Mouse (Mus musculus) heart, embryonic 15.5 days (tissue): Measurements from ENCODE around the gene Fyn. TPM values are rescaled to one million over a fixed set of nuclear protein-coding genes. Genes with fewer than 3 reads are reported as not detected.

Experiments used
- ATAC-seq: fragments of 200-750 bp; cut with Nextera tagmentation; replicated peaks from 2 replicates; pipeline ENCODE4 v1.8.0; 2017; ENCODE audit warnings: low read depth, moderate TSS enrichment; ENCODE audit not compliant: insufficient number of reproducible peaks, insufficient read depth, low FRiP score
- H3K27ac ChIP-seq: fragments of 300-500 bp; sonication (generic); 2 replicates; pipeline ENCODE4 v1.5.1; 2015; ENCODE audit warnings: mild to moderate bottlenecking, inconsistent platforms
- H3K27me3 ChIP-seq: fragments of 300-500 bp; sonication (generic); 2 replicates; pipeline ENCODE4 v1.6.1; 2015; ENCODE audit warnings: inconsistent platforms
- H3K36me3 ChIP-seq: fragments of 300-500 bp; sonication (generic); 2 replicates; pipeline ENCODE4 v1.6.1; 2015; ENCODE audit warnings: mild to moderate bottlenecking, inconsistent platforms
- H3K4me1 ChIP-seq: fragments of 300-500 bp; sonication (generic); replicated peaks from 2 replicates; pipeline ENCODE4 v1.6.1; 2015; ENCODE audit warnings: inconsistent platforms
- H3K4me2 ChIP-seq: fragments of 300-500 bp; sonication (generic); 2 replicates; pipeline ENCODE4 v1.6.1; 2015; ENCODE audit warnings: inconsistent platforms, mild to moderate bottlenecking, moderate library complexity
- H3K4me3 ChIP-seq: fragments of 300-500 bp; sonication (generic); 2 replicates; pipeline ENCODE4 v1.5.1; 2015; ENCODE audit warnings: mild to moderate bottlenecking, inconsistent platforms
- H3K9ac ChIP-seq: fragments of 300-500 bp; sonication (generic); 2 replicates; pipeline ENCODE4 v1.6.1; 2015; ENCODE audit warnings: mild to moderate bottlenecking, inconsistent platforms
- H3K9me3 ChIP-seq: fragments of 300-500 bp; sonication (generic); replicated peaks from 2 replicates; pipeline ENCODE4 v1.6.1; 2016; ENCODE audit warnings: inconsistent platforms
- WGBS: fragments of 180-500 bp; shearing (Covaris S2); methylation state at CpG from one replicate; pipeline ENCODE4 v1.1.7; 2015; ENCODE audit warnings: mixed read lengths; 5-methylcytosine and 5-hydroxymethylcytosine counted together
- polyA plus RNA-seq: library from polyadenylated mRNA; unstranded; fragments of >200 nt; fragmentation: Nextera tagmentation; extraction: Ambion mirVana; gene quantifications from 2 replicates; pipeline ENCODE4 v1.2.1, GENCODE M21; 2015

Gene Fyn
- polyA plus RNA-seq, 1 experiment from 2014 or later: 12.7 TPM

- Histone ChIP-seq H3K27me3 (no peaks in the 10 kb centered on the region), H3K36me3 (no peaks in the 10 kb centered on the region), H3K4me2 (no peak overlapping the region), H3K4me1 (0 out of 2 replicates have a peak, but pooled peaks cover 4% of the 10 kb centered on the region), H3K27ac (no peak overlapping the region), H3K4me3 (no peak overlapping the region), H3K9ac (no peak overlapping the region), H3K9me3 (no peaks in the 10 kb centered on the region)
- WGBS: 75% methylated on average over 14 of the region's 14 CpGs
- no peak for ATAC-seq
Measured at GRCm38 (mm10) chr10:39430074-39430764, 61.6 kb downstream of the Fyn start.

- H3K4me2 ChIP-seq: no peak overlapping the region
- H3K27ac ChIP-seq: no peak overlapping the region
- no peak overlapping the region for H3K4me3 ChIP-seq
- H3K27me3 ChIP-seq: no peaks in the 10 kb centered on the region
- H3K9ac ChIP-seq: no peak overlapping the region
- no peak for ATAC-seq
- 40% methylated on average over 2 of the region's 2 CpGs for WGBS
- 0 out of 2 replicates have a peak, but pooled peaks cover 4% of the 10 kb centered on the region for H3K4me1 ChIP-seq
- no peaks in the 10 kb centered on the region for H3K9me3 ChIP-seq
- H3K36me3 ChIP-seq: no peaks in the 10 kb centered on the region
Measured at GRCm38 (mm10) chr10:39431265-39431664, 62.6 kb downstream of the Fyn start.

DNA sequence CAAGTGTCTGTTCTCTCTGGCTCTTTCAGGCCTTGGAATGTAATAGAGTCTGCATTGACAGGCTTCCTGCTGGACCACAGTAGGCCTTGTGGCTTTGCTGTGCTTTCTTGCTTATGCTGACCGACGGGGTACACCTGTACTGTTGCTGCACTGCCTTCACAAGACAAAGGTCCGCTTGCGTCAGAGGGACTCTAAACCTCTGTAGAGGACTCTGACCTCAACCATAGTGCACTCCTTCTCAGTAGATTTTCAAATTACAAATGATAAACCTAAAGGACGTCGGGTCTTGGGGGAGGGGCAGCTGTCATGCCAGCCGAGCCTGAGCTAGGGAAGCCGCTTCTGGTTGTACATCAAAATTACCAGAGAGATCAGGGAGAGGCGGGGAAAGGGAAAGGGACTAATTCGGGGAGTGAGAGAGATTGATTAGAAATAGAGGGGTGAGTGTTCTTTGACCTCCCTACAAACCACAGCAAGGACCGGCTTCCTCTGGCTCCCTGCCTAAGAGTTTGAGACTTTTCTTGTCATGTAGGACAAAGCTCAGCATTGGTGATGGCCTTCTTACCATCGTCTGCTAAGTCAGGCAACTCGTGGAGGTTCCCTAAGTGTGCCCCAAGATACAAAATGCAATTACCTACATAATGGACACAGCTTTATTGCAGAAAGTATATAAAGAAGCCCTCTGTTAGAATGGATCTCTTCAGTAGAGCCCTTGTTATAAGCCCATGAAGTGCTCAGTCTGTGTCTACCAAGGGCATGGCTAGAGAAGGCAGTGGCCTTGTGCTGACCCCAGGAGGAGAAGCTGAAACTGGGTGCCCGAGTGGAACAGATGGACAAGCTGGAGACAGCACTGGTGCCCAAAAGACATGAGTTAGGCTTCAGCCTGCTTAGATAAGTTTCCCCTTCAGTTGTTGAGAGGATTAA lies 64.3 kb downstream of the Fyn start:
- 74% methylated on average over 14 of the region's 14 CpGs for WGBS
- Histone ChIP-seq H3K27me3 (no peaks in the 10 kb centered on the region), H3K36me3 (no peaks in the 10 kb centered on the region), H3K4me1 (0 out of 2 replicates have a peak, but pooled peaks cover 4% of the 10 kb centered on the region), H3K4me3 (no peak overlapping the region), H3K9me3 (no peaks in the 10 kb centered on the region), H3K9ac (no peak overlapping the region), H3K4me2 (no peak overlapping the region), H3K27ac (no peak overlapping the region)
- ATAC-seq: no peak

GRCm38 (mm10) chr10:39433893-39434292 lies 65.2 kb downstream of the Fyn start:
- WGBS: 68% methylated on average over 7 of the region's 7 CpGs
- Histone ChIP-seq H3K4me1 (0 out of 2 replicates have a peak, but pooled peaks cover 4% of the 10 kb centered on the region), H3K4me2 (no peak overlapping the region), H3K4me3 (no peak overlapping the region), H3K9ac (no peak overlapping the region), H3K27me3 (no peaks in the 10 kb centered on the region), H3K36me3 (no peaks in the 10 kb centered on the region), H3K27ac (no peak overlapping the region), H3K9me3 (no peaks in the 10 kb centered on the region)
- no peak for ATAC-seq

GRCm38 (mm10) chr10:39434758-39435448 lies 66.2 kb downstream of the Fyn start:
- ATAC-seq: no peak
- Histone ChIP-seq H3K9me3 (no peaks in the 10 kb centered on the region), H3K36me3 (no peaks in the 10 kb centered on the region), H3K4me2 (no peak overlapping the region), H3K4me3 (no peak overlapping the region), H3K4me1 (0 out of 2 replicates have a peak, but pooled peaks cover 4% of the 10 kb centered on the region), H3K27ac (no peak overlapping the region), H3K9ac (no peak overlapping the region), H3K27me3 (no peaks in the 10 kb centered on the region)
- 63% methylated on average over 8 of the region's 8 CpGs for WGBS

DNA sequence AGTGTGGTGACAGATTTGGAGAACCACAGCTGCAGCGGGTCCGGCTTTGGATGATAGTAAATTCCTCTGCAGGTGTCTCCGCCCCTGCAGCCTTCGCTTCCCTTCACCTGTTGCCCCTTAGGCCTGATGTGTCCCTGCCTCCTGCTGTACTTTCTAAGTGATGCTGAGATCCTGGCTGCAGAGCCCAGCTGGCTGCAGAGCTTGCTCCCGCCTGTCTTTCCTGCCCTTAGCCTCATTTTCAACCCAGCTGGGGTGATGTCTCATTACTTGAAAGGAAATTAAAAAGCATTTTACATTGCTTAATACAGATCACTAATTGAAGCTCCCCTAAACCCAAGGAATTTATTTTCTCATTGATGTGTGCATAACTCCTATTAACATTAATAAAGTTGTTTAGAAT lies 70.2 kb downstream of the Fyn start:
- Histone ChIP-seq H3K27ac (no peak overlapping the region), H3K36me3 (no peaks in the 10 kb centered on the region), H3K4me3 (no peak overlapping the region), H3K4me2 (no peak overlapping the region), H3K9me3 (no peaks in the 10 kb centered on the region), H3K9ac (no peak overlapping the region), H3K4me1 (0 out of 2 replicates have a peak, but pooled peaks cover 2% of the 10 kb centered on the region), H3K27me3 (no peaks in the 10 kb centered on the region)
- WGBS: 79% methylated on average over 5 of the region's 5 CpGs
- no peak for ATAC-seq

DNA sequence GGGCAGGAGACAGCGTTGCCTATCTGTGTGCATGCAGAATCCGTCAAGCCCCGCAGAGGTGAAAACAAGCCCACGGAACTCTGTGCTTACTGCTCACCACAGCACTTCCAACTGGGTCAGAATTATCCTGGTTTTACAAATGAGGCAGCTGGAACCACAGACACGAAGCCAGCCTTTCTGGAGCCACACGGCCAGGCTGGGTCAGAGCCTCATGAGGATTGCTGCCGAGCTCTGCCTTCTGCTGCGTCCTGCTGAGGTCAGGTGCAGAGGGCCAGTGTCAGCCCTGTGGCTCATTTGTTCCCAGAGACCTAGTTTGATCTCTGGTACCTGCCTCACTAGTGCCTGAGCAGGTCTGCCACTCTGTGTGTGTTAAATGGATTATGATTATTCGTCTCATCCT lies 71.9 kb downstream of the Fyn start:
- H3K27me3 ChIP-seq: no peaks in the 10 kb centered on the region
- no peak overlapping the region for H3K4me3 ChIP-seq
- no peak overlapping the region for H3K9ac ChIP-seq
- no peak for ATAC-seq
- 73% methylated on average over 9 of the region's 9 CpGs for WGBS
- no peaks in the 10 kb centered on the region for H3K36me3 ChIP-seq
- peaks cover 5% of the 10 kb centered on the region; the same call in 1 of the 2 replicates for H3K4me1 ChIP-seq
- H3K4me2 ChIP-seq: no peak overlapping the region
- no peaks in the 10 kb centered on the region for H3K9me3 ChIP-seq
- no peak overlapping the region for H3K27ac ChIP-seq

DNA sequence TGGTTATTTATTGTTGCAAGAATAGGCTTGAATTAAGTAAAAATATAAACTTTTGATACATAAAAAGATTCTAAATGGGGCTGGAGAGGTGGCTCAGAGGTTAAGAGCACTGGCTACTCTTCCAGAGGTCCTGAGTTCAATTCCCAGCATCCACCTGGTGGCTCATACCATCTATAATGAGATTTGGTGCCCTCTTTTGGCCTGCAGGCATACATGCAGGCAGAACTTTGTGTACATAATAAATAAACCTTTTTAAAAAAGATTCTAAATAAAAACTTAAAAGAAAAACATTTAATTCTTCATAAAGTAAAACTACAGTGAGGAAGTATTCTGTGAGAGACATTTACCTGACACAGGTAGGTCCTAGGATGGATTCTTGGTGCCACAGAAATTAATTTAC lies 73.0 kb downstream of the Fyn start:
- no peak overlapping the region for H3K4me2 ChIP-seq
- no peak overlapping the region for H3K4me3 ChIP-seq
- no peak for ATAC-seq
- no peaks in the 10 kb centered on the region for H3K9me3 ChIP-seq
- no peak overlapping the region for H3K9ac ChIP-seq
- H3K27me3 ChIP-seq: no peaks in the 10 kb centered on the region
- H3K4me1 ChIP-seq: peaks cover 5% of the 10 kb centered on the region; the same call in 1 of the 2 replicates
- no peaks in the 10 kb centered on the region for H3K36me3 ChIP-seq
- H3K27ac ChIP-seq: no peak overlapping the region

DNA sequence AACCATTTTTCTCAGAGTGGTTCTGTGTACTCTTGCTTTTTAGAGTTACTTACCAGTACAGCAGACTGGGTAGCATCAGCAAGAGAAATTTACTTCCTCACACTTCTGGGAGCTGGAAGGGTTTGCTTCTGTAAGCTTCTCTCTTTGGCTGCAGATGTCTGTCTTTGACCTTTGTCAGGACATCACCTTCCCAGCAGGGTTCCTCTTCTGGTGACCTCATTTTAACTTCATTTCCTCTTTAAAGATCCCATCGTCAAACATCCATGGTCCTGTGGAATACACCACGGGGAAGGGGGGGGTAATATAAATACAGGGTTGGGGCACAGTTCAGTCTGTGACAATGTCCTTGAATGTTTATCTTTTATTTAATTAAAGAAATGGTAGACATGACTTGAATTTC lies 74.5 kb downstream of the Fyn start:
- Histone ChIP-seq H3K27me3 (no peaks in the 10 kb centered on the region), H3K27ac (no peak overlapping the region), H3K9me3 (no peaks in the 10 kb centered on the region), H3K36me3 (no peaks in the 10 kb centered on the region), H3K4me1 (peaks cover 5% of the 10 kb centered on the region; the same call in 1 of the 2 replicates), H3K9ac (no peak overlapping the region), H3K4me3 (no peak overlapping the region), H3K4me2 (no peak overlapping the region)
- ATAC-seq: no peak
- 49% methylated on average over 2 of the region's 2 CpGs for WGBS

GRCm38 (mm10) chr10:39443947-39444346 lies 75.3 kb downstream of the Fyn start:
- Histone ChIP-seq H3K4me3 (no peak overlapping the region), H3K4me1 (peaks cover 8% of the 10 kb centered on the region), H3K27ac (no peak overlapping the region), H3K36me3 (no peaks in the 10 kb centered on the region), H3K9me3 (no peaks in the 10 kb centered on the region), H3K9ac (no peak overlapping the region), H3K27me3 (no peaks in the 10 kb centered on the region), H3K4me2 (no peak overlapping the region)
- ATAC-seq: no peak

- Histone ChIP-seq H3K4me1 (peaks cover 22% of the 10 kb centered on the region), H3K36me3 (no peaks in the 10 kb centered on the region), H3K27me3 (no peaks in the 10 kb centered on the region), H3K4me3 (no peak overlapping the region), H3K27ac (no peak overlapping the region), H3K9ac (no peak overlapping the region), H3K4me2 (no peak overlapping the region), H3K9me3 (no peaks in the 10 kb centered on the region)
- 88% methylated on average over 11 of the region's 11 CpGs for WGBS
- ATAC-seq: no peak
Measured at GRCm38 (mm10) chr10:39445870-39446269, 77.2 kb downstream of the Fyn start.
